Mouse (Mus musculus) R1 (cell line): ENCODE data around the gene Spef2.
"Not testable (repeated sequence)": the region's sequence is repeated elsewhere in the genome, so short reads cannot be mapped to it uniquely, and the experiment has no call there.

Experiments
- DNase-seq: peaks from one replicate; pipeline ENCODE4 v3.0.0-alpha.2; 2018; ENCODE audit warnings: low read depth, low spot score

Gene Spef2

DNA sequence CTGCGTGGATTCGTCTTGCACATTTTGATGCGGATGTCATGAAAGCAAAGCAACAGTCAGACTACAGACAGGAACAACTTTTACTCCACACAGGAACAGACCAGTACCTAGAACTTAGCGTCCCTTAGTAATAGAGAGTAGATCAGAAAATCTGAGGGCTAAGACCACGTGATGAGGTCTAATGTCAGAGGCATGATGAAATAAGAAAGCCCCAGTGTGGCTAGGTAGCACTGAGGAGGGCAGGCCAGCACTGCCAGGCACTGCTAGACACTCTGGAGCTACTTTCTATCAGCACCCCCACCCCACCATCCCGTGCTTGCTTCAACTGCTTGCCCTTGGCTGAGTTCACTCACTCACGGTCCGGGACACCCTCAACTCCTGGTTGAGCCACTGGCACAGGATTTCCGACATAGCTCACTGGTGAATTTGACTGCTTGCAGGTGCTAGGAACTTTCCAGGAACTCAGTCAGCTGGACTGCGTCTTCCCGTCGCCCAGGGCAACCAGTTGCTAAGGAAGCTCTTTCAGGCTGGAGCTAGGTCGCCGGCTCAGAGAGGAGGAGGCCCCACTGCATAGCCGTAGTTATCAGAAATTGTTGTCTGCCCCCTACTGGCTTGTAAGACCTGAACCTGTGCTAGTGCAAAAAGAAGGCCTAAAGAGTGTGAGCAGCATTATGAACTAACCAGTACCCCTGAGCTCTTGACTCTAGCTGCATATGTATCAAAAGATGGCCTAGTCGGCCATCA lies at the start of gene Spef2:
TSS of gene Spef2 (minus strand) at position 510 of the 744 bp plus-strand sequence.
- peak; percentile 94 for DNase-seq

DNA sequence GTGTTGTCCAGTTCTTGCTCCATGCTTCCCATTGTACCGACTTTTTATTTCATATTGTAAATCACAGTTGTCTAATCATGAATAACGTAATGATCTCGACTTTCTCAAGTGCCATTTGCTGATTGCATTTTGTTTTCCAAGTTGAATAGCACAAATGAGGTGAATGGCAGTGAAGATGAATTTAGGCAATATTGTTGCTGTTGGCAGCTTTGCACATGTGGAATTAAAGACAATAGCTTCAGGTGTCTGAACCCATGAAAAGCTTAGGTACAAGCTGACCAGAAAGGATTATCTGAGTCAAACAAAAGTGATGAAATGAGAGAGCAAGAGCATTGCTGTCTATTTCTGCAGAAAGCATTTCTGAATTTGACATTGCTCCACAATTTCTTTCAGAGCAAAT lies 45.5 kb upstream of the Spef2 start:
- DNase-seq: no peak

DNA sequence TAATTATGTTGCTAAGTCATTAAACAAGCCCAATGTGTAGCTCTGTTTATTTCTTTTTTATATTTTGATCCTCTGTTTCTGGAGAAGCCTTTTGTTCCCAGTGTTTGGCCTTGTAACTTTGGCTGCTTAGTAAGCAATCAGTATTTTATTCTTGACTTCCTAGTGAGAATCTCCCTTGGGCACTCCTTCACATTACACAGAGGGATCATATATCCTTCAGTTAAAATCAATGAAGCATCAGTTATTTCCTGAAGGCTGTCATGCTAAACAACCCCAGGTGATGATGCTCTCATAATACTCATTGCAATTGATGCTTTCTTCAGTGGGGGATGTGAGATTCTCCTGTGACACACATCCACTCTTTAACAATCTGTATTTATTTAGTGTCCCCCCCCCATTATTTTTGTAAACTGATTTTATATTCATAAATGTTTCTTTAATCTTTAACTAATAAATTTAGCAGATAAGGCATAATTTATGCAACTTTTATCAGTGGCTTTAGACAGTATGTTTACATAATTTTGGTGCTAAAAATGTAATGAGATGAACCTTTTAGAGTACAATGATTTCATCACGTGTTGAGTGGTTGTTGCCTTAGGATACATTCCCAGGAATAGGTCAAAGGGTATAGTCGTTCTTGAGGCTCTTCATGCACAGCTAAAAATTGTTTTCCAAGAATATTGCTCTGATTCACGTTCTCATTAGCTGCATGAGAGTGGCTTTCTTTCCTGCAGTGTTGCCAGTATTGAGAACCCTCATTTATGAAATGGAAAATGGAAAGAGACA lies 39.8 kb upstream of the Spef2 start:
- DNase-seq: no peak

DNA sequence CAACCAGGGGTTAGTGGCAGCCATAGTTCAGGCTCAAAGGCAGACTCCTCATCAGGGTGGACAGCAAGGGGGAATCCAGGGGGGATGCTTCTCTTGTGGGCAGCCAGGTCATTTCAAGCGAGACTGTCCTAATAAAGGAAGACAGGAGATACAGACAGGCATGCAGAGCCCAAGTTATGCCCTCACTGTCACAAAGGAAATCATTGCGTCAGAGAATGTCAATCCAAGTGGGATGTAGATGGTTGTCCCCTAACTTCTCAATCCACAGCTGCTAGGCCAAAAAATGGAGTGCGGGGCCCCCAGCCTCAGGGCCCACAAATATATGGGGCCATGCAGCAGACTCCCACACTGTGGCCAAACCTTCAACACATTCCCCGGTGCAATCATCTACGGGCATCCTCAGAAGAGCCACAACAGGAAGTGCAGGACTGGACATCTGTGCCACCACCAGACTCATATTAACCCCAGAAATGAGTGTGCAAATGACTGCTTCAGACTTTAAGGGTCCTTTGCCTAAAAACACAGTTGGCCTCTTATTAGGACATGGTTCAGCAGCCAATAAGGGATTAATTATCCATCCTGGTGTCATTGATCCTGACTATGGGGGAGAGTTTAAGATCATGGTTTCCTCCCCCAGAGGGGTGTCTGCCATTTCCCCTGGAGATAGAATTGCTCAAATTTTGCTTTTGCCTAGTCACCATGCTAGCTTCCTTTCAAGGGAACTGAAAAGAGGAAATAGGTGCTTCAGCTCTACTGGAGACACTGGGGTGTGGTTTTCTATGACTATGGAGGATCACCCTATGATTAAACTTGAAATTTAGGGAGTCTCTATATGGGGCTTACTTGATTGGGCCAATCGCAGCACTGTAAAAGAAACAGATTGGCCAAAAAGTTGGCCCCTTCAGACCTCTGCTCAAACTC lies 25.8 kb upstream of the Spef2 start:
- not testable (repeated sequence) for DNase-seq

DNA sequence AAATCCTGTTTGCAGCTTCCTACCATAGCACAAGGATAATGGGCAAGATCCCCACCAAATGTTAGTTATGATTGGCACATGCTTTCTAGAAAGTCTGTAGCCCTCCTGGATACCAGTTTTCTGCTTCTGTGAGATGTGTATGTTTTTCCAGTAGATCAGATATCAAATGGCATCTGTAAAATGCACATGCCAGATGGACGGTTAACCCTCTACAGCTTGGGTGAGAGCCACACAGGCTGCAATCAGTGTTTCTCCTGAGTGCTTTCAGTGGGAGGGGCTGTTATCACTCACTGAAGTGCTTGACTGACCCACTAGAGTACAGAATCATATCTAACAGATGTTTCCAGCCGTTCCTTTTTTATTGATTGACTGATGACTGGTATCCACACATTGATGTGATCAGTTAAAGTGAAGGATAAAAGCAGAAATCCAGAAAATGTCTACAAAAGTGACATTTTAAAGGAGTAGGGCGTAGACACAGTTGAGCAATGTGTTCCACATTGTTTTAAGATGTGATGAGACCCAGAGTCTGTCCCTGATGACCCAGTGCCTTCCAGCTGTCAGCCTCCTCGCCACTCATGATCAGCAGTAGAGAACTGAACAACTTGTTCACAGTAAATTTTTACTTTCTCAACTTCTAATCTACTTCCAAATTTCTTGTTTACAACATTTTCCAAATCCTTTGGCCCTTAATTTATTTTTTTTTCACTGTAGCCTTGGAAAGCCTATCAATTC lies 19.7 kb upstream of the Spef2 start:
- no peak for DNase-seq

DNA sequence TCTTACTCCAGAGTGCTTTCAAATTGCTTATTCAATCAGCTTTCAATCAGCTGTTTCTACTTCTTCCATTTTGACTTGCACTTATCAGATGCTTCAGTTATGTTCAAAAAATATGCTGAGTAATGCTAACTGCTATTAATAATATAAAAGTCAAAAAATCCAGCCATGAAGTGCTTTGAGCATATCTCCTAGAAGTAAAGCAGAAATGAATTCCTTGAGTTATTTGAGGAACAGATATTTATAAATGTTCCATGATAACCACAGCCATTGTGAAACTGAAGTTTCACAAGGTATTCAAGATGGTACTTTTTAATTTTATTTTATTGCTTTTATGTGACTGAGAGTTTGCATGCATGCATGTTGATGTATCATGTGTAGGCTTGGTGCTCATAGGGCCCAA lies 18.4 kb upstream of the Spef2 start:
- DNase-seq: no peak

DNA sequence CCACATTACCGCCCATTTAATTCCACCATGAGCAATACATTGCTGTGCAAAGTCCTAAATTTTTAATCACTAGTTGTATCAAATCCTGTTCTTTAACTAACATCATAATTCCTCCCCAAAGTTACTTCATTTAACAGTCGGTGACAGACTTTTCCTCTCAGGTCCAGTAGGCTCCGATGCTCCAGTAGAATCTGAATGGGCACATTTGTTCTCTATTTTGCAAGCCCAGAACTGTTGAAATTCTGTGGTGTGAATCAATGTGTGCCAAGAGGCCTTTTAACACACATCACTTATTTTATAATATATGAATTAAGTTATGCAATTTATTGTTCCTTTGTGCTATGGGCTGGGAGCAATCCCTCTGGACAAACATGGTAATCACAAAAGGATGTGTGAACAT lies 2.3 kb upstream of the Spef2 start:
- no peak for DNase-seq

DNA sequence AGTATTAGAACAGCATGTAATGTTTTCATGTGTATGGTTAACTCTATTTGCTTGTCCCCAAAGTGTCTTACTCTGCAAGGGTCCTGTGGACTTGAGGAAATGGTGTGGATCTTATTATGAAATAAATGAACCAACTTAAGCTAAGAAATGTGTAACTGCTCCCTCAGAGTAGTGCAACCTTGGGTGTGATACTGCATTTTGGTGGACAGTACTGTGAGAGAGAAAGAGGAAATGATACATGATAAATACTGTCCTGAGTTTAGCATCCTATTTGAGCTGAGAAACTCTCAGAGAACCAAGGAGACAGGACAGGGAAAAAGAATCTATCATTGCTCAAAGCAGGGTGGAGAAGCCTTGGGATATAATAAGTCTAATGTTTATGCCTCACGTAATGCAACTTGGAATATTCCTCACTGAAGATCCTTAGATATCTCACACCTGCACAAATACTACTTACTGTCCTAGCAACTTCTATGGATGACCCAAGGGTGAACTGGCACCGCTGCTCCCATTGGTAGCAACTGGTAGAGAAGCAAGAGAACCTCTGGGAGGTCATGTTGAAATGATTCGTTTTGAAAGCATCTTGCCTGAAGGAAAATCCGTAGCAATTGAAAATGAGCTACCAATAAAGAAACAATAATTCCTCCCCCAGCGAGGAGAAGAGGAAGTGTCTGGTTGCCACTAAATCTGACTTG lies 1.1 kb downstream of the Spef2 start:
- no peak for DNase-seq

DNA sequence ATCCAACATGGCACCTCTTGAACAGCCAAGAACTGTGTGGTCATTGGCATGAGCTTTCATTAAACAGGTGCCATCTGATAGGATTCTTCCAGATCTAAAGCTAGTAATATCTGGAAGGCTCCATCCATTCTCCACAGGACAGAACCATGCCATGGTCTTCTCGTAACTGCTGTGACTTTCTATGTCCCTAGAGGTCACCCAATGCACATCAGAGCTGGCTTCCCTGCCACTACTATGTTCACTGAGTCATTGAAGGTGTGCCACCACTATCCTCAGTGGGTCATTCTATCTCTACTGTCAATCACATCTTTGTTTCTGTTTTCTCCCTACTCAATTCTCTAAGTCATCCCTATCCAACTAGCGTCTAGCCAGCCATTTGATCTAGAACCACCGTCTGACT lies 6.5 kb downstream of the Spef2 start:
- no peak for DNase-seq

DNA sequence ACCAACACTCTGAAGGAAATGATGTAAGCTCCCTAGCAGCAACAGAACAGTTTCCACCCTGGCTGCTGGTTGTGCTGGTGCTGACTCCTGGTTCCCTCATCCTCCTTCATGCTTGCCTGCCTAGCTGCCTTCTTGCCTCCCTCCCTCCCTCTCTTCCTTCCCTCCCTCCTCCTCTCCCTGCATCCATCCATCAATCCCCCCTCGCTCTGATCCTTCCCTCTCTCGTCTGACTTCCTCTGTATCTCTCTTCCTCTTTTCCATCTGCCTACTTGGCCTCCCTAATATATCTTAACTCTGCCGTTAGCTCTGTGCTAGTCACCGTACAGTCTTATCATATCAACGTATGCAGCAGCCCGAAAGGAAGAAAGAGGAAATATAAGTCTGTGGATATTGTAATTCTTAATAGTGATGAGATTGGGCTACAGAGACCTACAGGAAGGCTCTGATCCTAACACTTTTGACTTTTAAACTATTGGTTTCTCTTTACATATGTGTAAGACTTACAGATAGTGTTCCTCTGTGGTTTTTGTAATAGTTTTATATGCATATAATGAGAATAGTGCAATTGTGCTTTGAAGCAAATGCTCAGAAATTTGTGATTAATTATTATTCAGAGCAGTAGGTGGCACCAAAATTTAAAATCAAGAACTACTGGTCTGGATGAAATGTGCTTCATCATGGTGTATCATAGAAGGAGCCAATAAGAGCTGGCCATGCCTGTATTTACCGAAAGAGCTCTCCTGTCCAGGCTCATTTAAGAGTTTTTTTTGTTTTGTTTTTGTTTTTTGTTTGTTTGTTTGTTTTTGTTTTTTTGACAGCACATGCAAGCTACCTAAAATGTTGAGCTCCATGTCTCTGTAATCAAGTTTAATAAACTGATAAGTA lies 33.9 kb downstream of the Spef2 start:
- no peak for DNase-seq

DNA sequence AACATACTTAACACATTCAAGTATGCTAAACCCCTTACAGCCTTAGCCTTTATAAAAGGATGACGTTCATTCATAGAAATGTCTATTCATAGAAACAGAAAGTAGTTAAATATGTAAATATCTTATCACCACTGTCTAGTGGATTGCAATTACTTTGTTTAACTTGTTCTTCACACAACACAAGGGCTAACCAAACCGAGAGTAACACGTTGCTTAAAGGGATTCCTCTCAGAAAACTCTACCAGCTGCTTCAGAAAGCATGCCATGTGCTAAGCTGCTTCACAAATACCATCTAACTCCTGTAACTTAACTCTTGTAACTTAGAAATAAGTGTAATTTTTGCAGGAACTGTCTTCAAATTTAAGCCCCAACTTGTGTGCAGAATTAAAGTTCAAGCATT lies 35.0 kb downstream of the Spef2 start:
- DNase-seq: no peak

DNA sequence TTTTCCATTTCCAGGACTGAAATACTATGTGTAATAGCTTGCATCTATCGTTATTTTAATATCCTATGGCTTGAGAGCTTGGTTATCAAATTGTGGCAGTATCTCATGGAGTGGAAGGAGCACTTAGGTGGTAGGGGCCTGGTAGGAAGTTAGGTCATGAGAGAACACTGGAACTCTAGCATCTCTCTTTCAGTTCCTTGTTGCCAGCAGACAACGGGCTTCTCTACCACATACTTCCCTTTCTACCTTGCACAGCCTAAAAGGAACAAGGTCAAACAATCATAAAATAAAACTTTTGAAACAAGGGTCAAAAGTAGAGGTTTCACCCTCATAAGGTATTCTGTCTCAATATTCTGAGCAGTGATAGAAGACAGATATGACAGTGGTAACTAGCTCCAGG lies 38.3 kb downstream of the Spef2 start:
- DNase-seq: no peak

DNA sequence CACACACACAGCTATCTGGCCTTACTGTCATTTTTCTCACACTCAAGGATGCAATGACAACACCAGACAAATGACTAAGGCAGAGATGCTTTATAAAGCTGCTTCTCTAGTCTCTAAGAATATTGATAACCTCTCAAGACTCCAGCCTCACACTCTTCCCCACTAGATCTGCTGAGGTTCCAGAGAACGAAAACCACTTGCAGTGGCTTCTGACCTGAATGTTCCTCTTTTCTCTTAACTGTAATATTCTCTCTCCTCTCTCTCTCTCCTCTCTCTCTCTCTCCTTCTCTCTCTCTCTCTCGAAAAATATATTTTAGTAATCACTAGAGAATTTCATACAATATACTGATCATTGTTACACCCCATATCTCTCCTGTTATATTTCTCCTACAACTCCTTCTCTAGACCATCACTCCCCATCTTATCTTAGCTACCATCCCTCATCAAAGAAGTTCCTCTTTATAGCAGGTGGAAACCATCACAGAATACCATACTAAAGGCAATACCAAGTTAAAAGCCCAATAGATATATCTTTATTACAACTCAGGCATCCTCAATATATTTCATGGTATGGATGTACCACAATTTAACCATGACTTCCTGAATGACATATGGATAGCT lies 42.7 kb downstream of the Spef2 start:
- DNase-seq: no peak

DNA sequence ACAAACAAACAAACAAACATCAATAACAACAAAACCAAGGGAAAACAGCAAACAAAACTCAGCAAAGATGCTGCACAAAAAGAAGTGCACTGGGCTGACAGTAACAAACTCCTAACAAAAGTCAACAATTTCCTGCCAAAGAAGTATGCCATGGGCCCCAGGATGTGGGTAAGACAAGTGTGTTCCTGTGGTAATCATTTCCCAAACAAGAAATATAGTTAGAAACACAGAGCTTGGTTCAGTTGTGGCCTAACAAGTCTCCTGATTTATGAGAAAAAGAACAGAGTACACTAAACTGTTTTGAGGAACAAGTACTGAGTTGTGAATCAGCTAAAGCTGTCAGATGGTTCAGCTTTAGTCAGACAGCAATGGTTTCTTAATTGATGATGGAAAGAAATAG lies 46.8 kb downstream of the Spef2 start:
- DNase-seq: no peak

DNA sequence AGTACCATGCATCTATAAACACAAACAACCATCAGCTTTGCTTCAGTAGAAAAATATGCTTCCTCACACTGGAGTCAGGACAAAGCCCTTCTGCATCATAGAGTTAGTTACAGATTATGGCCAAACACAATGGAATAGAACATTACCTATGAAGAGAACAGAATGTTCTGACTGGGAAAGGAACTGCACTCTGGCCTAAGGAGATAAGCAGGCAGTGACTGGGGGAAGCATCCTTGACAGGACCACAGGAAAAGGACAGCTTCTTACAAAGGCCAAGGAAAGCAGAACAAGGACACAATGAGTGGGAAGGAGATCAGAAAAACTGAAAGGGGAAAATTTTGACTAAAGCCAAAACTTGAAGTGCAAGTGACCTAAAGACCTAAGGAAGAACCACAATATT lies 56.9 kb downstream of the Spef2 start:
- no peak for DNase-seq

DNA sequence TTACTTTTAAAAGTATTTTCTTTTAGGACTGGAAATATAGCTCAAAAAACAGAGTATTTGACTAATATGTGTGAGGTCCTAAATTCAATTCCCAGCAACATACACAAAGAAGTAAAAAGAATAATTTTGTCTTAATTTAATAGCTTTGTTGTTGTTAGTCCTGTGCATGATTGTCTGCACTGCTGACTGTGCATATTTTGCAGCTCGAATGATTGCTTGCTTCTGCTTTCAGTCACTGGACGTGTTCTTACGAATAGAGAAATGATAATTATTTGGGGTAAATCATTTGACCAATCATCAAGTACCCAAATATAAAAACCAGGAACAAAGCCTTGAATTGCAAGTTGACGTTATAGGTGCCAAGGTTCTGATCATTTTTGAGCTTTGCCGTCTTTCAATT lies 57.8 kb downstream of the Spef2 start:
- DNase-seq: no peak

DNA sequence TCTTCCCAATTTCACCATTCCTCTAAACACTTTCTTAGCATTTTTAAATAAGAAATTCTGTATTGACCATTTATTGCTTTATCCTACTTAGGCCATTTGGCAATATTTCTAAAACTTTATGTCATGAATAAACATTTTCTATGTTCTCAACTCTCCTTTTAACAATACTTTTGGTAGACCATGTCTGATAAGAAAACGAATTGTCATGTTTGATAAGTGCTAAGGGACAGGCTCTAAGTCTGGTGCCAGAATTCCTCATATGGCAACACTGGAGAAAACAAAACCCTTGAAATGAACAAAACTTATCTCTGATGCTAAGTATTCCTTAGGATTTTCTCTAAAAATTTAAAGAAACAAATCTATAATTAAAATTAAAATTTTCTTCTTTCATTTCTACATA lies 58.2 kb downstream of the Spef2 start:
- no peak for DNase-seq

DNA sequence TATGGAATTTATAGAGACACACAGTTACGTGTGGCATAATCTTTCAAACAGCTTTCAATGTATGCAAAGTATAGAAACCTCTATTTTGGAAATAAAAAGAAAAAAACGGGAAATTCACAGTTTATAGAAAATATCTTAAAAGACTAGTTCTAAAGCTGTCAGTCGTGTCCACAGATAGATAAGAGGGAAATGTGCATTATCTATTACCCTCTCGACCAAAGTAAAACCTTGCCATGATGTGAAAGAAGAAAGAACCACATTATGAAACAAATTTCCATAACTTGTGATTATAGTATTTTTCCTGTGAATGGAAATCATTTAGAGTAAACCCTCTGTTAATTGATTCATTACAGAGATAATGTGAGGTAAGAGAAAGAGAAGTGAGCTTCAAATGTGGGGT lies 65.2 kb downstream of the Spef2 start:
- DNase-seq: no peak

DNA sequence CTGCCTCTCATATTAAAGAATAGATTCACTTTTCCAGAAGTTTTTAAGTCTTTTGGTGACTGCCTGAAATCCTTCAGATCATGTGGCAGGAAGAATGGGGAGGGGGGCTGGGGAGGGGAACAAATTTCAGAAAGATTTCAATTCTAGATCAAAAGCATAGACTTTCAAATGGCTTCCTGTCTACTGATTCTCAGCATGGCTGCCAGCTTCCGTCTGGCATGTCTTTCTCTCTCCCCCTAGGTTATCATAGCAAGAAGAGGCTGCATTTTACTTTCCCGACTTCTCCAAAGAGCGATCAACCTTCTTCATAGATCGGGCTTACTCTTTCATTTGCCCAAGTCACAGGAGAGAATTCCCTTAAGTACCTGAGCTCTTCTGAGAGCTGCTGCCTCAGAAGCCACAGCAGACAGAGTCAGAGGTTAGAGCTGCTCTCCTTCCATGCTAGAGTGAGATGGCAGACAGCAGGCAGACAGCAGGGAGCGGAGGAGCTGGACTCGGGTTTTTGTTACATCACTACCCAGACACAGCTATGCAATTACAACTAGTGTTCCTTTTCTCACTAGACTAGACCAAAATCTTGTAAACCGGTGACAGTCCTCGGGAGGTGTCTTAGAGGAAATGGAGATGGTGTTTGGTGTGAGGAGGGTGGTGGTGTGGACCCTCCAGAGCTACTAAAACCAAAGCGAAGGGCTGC lies 71.2 kb downstream of the Spef2 start:
- no peak for DNase-seq
